Mouse (Mus musculus) embryonic fibroblast, embryonic 13.5 days (primary cell): Measurements from ENCODE around the gene Wdr95.

Experiments used
- CTCF ChIP-seq: IDR thresholded peaks from 2 replicates; pipeline ENCODE4 v1.5.1; 2011; ENCODE audit warnings: mild to moderate bottlenecking, control low read depth, low read length, moderate library complexity, borderline replicate concordance; ENCODE audit not compliant: insufficient read depth
- POLR2A ChIP-seq: IDR thresholded peaks from 2 replicates; pipeline ENCODE4 v1.6.1; 2011; ENCODE audit warnings: low read depth, mild to moderate bottlenecking, control low read depth, low read length, moderate library complexity

DNA sequence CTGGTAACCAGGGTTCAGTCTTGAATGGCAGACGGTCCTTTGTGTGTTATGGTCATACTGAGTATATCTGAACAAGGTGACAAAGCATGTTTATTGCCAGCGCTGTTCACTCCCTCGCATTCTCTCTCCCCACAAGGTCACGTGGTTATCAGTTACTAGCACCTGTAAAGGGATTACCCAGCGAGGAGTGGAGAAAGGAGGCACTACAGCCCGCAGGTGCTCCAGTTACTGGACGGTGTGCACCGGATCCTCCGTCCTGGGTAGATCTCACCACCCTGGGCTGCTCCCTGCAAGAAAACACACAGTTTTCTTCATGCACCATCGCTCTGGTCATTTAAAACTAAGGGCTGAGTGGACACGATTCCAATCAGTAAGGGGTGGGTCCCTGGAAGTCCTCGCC is 44.2 kb upstream of the Wdr95 start:
- TF ChIP-seq POLR2A (no peak), CTCF (no peak)
